Mouse (Mus musculus) spleen, adult 2 months (tissue): ENCODE measurements around the gene Rbms2. TPM values are rescaled to one million over a fixed set of nuclear protein-coding genes. Genes with fewer than 3 reads are reported as not detected.

Source experiments
- DNase-seq, 2 experiments: peaks; one replicate each; pipeline versions ENCODE4 v3.0.0 to v3.0.0-alpha.2; 2012 to 2021; ENCODE audit warnings: low spot score in 2 of 2, low read depth in 1 of 2
- H3K27ac ChIP-seq: fragments of 200-500 bp; 2 replicates; pipeline ENCODE4 v1.5.1; 2012; ENCODE audit warnings: low read length, inconsistent platforms; ENCODE audit not compliant: insufficient read depth
- H3K27me3 ChIP-seq: fragments of 200-500 bp; 2 replicates; pipeline ENCODE4 v1.6.1; 2012; ENCODE audit warnings: mild to moderate bottlenecking, moderate library complexity, low read length, inconsistent platforms; ENCODE audit not compliant: control insufficient read depth, insufficient read depth
- H3K36me3 ChIP-seq: fragments of 200-500 bp; 2 replicates; pipeline ENCODE4 v1.6.1; 2012; ENCODE audit warnings: mild to moderate bottlenecking, low read length, inconsistent platforms; ENCODE audit not compliant: control insufficient read depth, insufficient read depth
- H3K4me1 ChIP-seq: fragments of 200-500 bp; 2 replicates; pipeline ENCODE4 v1.6.1; 2011; ENCODE audit warnings: inconsistent platforms; ENCODE audit not compliant: control insufficient read depth, insufficient read depth, insufficient read length
- H3K4me3 ChIP-seq: fragments of 200-500 bp; 2 replicates; pipeline ENCODE4 v1.5.1; 2011; ENCODE audit warnings: mild to moderate bottlenecking, inconsistent platforms; ENCODE audit not compliant: insufficient read depth, insufficient read length; ENCODE audit errors: extremely low read depth
- CTCF ChIP-seq: fragments of 200-500 bp; IDR thresholded peaks from 2 replicates; pipeline ENCODE4 v1.5.1; 2011; ENCODE audit warnings: mild to moderate bottlenecking, inconsistent platforms; ENCODE audit not compliant: insufficient read depth, insufficient read length, insufficient replicate concordance; ENCODE audit errors: extremely low read depth
- POLR2A ChIP-seq: fragments of 200-500 bp; IDR thresholded peaks from 2 replicates; pipeline ENCODE4 v1.6.1; 2011; ENCODE audit warnings: low read depth, low read length, inconsistent platforms
- WGBS: fragments of 180-500 bp; shearing (Covaris S2); methylation state at CpG from one replicate; pipeline ENCODE4 v1.1.7; 2018; 5-methylcytosine and 5-hydroxymethylcytosine counted together
- polyA plus RNA-seq: library from polyadenylated mRNA; depleted of rRNA; stranded (reverse); fragments of >200 nt; gene quantifications from 2 replicates; pipeline ENCODE4 v1.2.3, GENCODE M21; 2012

Rbms2 gene
- polyA plus RNA-seq, 1 experiment: 30.0 TPM

- H3K27ac ChIP-seq: peak overlapping the region; percentile 51
- WGBS: under 1% methylated on average over 84 of the region's 86 CpGs
- no peaks in the 10 kb centered on the region for H3K27me3 ChIP-seq
- DNase-seq: peak in 1 of 2 experiments; percentile 77
- TF ChIP-seq CTCF: no peak
- TF ChIP-seq POLR2A: no peak
- peak overlapping the region; percentile 95 for H3K4me3 ChIP-seq
- H3K36me3 ChIP-seq: peaks cover 1% of the 10 kb centered on the region; the same call in 1 of the 2 replicates
- H3K4me1 ChIP-seq: peaks cover 10% of the 10 kb centered on the region
Observed at GRCm38 (mm10) chr10:128096693-128097586, 83.2 kb downstream of the Rbms2 start.

- no peak for DNase-seq
- Histone ChIP-seq H3K27ac (peak overlapping the region; percentile 42; the same call in 1 of the 2 replicates), H3K4me3 (peak overlapping the region; percentile 25), H3K36me3 (peaks cover 1% of the 10 kb centered on the region; the same call in 1 of the 2 replicates), H3K27me3 (no peaks in the 10 kb centered on the region), H3K4me1 (peaks cover 10% of the 10 kb centered on the region)
- no peak for TF ChIP-seq CTCF
- TF ChIP-seq POLR2A: no peak
- WGBS: 21% methylated on average over 4 of the region's 4 CpGs
Observed at GRCm38 (mm10) chr10:128096313-128096692, 83.8 kb downstream of the Rbms2 start.

GRCm38 (mm10) chr10:128095003-128095636 lies 85.0 kb downstream of the Rbms2 start:
- Histone ChIP-seq H3K4me3 (no peak overlapping the region; the same call in 1 of the 2 replicates), H3K4me1 (peaks cover 10% of the 10 kb centered on the region), H3K27ac (peak overlapping the region; percentile 32; the same call in 1 of the 2 replicates), H3K36me3 (peaks cover 1% of the 10 kb centered on the region; the same call in 1 of the 2 replicates), H3K27me3 (no peaks in the 10 kb centered on the region)
- WGBS: 35% methylated on average over 9 of the region's 9 CpGs
- TF ChIP-seq POLR2A (no peak), CTCF (no peak)
- DNase-seq: no peak

- H3K4me1 ChIP-seq: peaks cover 10% of the 10 kb centered on the region
- H3K27me3 ChIP-seq: no peaks in the 10 kb centered on the region
- TF ChIP-seq POLR2A: no peak
- TF ChIP-seq CTCF: no peak
- peak overlapping the region; percentile 97 for H3K27ac ChIP-seq
- DNase-seq: peak; percentile 79 to 93
- peak overlapping the region; percentile 97 for H3K4me3 ChIP-seq
- WGBS: 8% methylated on average over 19 of the region's 19 CpGs
- peaks cover 6% of the 10 kb centered on the region for H3K36me3 ChIP-seq
Observed at GRCm38 (mm10) chr10:128094340-128094968, 85.6 kb downstream of the Rbms2 start.

- 12% methylated on average over 13 of the region's 13 CpGs for WGBS
- TF ChIP-seq POLR2A (no peak), CTCF (no peak)
- peak overlapping the region; percentile 97 for H3K4me3 ChIP-seq
- peak overlapping the region; percentile 97 for H3K27ac ChIP-seq
- no peaks in the 10 kb centered on the region for H3K27me3 ChIP-seq
- H3K4me1 ChIP-seq: peaks cover 10% of the 10 kb centered on the region
- peaks cover 11% of the 10 kb centered on the region for H3K36me3 ChIP-seq
- DNase-seq: no peak
Observed at GRCm38 (mm10) chr10:128093496-128094294, 86.4 kb downstream of the Rbms2 start.
